Mouse (Mus musculus): ENCODE data around the gene Mettl23. TPM values are rescaled to one million over a fixed set of nuclear protein-coding genes. Genes with fewer than 3 reads are reported as not detected.

Mettl23 gene
- polyA plus RNA-seq, 1 experiment from 2014 or later: 63.8 TPM

- Histone ChIP-seq H3K4me1 (peaks cover 41% of the 10 kb centered on the region), H3K9ac (peak overlapping the region; percentile 71), H3K4me3 (peak overlapping the region; percentile 99), H3K4me2 (peak overlapping the region; percentile 86), H3K9me3 (no peaks in the 10 kb centered on the region), H3K27ac (replicated peaks) (no peak overlapping the region), H3K27me3 (replicated peaks) (no peaks in the 10 kb centered on the region), H3K36me3 (peaks cover 54% of the 10 kb centered on the region)
- ATAC-seq (ENCODE audit: extremely low read depth, insufficient number of reproducible peaks, low FRiP score, low TSS enrichment): no peak
- 55% methylated on average over 4 of the region's 4 CpGs for WGBS
Measured at GRCm38 (mm10) chr11:116850085-116850484, 7.0 kb downstream of the Mettl23 start.

GRCm38 (mm10) chr11:116850833-116851477 is 7.9 kb downstream of the Mettl23 start:
- Histone ChIP-seq H3K4me1 (peaks cover 46% of the 10 kb centered on the region), H3K4me3 (peak overlapping the region; percentile 99), H3K36me3 (peaks cover 58% of the 10 kb centered on the region), H3K9ac (peak overlapping the region; percentile 99), H3K4me2 (peak overlapping the region; percentile 86), H3K27me3 (replicated peaks) (no peaks in the 10 kb centered on the region), H3K9me3 (no peaks in the 10 kb centered on the region), H3K27ac (replicated peaks) (peak overlapping the region; percentile 100)
- no peak for ATAC-seq (ENCODE audit: extremely low read depth, insufficient number of reproducible peaks, low FRiP score, low TSS enrichment)
- WGBS: 29% methylated on average over 6 of the region's 6 CpGs

- H3K27ac ChIP-seq (replicated peaks): peak overlapping the region; percentile 100
- H3K9ac ChIP-seq: peak overlapping the region; percentile 99
- no peaks in the 10 kb centered on the region for H3K9me3 ChIP-seq
- WGBS: under 1% methylated on average over 29 of the region's 29 CpGs
- ATAC-seq (ENCODE audit: extremely low read depth, insufficient number of reproducible peaks, low FRiP score, low TSS enrichment): no peak
- no peaks in the 10 kb centered on the region for H3K27me3 ChIP-seq (replicated peaks)
- peak overlapping the region; percentile 99 for H3K4me3 ChIP-seq
- H3K4me1 ChIP-seq: peaks cover 43% of the 10 kb centered on the region
- peaks cover 57% of the 10 kb centered on the region for H3K36me3 ChIP-seq
- H3K4me2 ChIP-seq: peak overlapping the region; percentile 86
Measured at GRCm38 (mm10) chr11:116851576-116852290, 8.7 kb downstream of the Mettl23 start.

DNA sequence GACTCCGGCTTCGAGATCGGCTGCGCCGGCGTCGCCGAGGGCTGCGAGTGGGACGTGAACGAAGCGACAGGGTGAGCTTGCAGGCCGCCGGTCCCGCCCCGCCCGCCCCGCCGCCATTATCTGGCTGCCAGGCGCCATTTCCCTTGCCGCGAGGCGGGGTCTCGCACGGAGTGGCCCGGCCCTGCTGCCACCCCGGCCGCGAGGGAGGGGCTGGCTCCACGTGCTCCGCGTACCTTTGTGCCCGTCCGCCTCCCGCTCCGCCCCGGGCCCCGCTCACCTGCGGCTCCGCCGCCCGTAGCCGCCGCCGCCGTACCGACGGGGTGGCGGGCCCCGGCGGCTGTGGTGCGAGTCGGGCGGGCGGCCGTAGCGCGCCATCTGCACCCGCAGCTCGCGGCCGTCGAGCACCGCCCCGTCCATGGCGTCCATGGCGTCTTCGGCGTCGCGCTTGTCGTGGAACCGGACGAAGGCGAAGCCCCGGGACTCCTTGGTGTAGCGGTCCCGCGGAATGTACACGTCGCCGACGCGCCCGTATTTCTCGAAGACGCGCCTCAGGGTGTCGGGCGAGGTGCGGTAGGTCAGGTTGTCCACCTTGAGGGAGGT is 9.3 kb downstream of the Mettl23 start, which contains the start of gene Mfsd11:
TSS of gene Mfsd11 (plus strand) at position 150 of the 600 bp plus-strand sequence.
- peak; percentile 71 for ATAC-seq (ENCODE audit: extremely low read depth, insufficient number of reproducible peaks, low FRiP score, low TSS enrichment)
- peak within 1 kb of the TSS; percentile 100 for H3K27ac ChIP-seq (replicated peaks)
- H3K27me3 ChIP-seq (replicated peaks): no peaks in the 10 kb centered on the region
- H3K36me3 ChIP-seq: peaks cover 52% of the 10 kb centered on the region
- no peaks in the 10 kb centered on the region for H3K9me3 ChIP-seq
- H3K4me1 ChIP-seq: peaks cover 49% of the 10 kb centered on the region
- H3K4me2 ChIP-seq: peak within 1 kb of the TSS; percentile 86
- under 1% methylated on average over 89 of the region's 91 CpGs for WGBS
- H3K4me3 ChIP-seq: peak within 1 kb of the TSS; percentile 99
- peak within 1 kb of the TSS; percentile 99 for H3K9ac ChIP-seq

- H3K9ac ChIP-seq: peak within 1 kb of the TSS; percentile 99
- peak within 1 kb of the TSS; percentile 99 for H3K4me3 ChIP-seq
- ATAC-seq (ENCODE audit: extremely low read depth, insufficient number of reproducible peaks, low FRiP score, low TSS enrichment): peak; percentile 85
- H3K4me1 ChIP-seq: peaks cover 52% of the 10 kb centered on the region
- peak within 1 kb of the TSS; percentile 100 for H3K27ac ChIP-seq (replicated peaks)
- peak within 1 kb of the TSS; percentile 86 for H3K4me2 ChIP-seq
- under 1% methylated on average over 73 of the region's 74 CpGs for WGBS
- no peaks in the 10 kb centered on the region for H3K9me3 ChIP-seq
- no peaks in the 10 kb centered on the region for H3K27me3 ChIP-seq (replicated peaks)
- H3K36me3 ChIP-seq: peaks cover 49% of the 10 kb centered on the region
Measured at GRCm38 (mm10) chr11:116852891-116853511, 9.9 kb downstream of the Mettl23 start, which contains the start of gene Srsf2. Gene Srsf2, minus strand, starts transcription at chr11:116853094.

DNA sequence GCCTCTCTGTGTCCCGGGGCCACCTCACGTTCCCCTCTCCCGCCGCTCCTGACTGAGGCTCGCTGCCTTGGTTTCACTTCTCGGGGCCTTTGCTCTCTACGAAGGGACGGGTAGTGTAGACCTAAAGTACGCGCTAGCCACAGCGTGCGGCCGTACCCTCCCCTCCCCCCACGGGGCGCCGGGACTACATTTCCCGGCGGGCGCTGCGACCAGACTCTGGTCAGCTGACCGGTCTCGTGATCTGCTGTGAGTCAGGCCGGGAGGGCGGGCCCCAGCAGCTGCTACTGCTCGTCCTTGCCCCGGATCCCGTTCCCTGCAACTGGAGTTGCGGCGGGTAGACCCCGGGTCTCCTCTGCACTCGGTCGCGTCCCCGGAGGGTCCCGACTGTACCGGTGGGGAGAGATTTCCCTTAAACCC is 10.4 kb downstream of the Mettl23 start:
- Histone ChIP-seq H3K4me3 (peak overlapping the region; percentile 99), H3K4me2 (peak overlapping the region; percentile 86), H3K4me1 (peaks cover 50% of the 10 kb centered on the region), H3K9ac (peak overlapping the region; percentile 99), H3K27me3 (replicated peaks) (no peaks in the 10 kb centered on the region), H3K27ac (replicated peaks) (peak overlapping the region; percentile 100), H3K36me3 (peaks cover 47% of the 10 kb centered on the region), H3K9me3 (no peaks in the 10 kb centered on the region)
- under 1% methylated on average over 36 of the region's 36 CpGs for WGBS
- ATAC-seq (ENCODE audit: extremely low read depth, insufficient number of reproducible peaks, low FRiP score, low TSS enrichment): peak; percentile 84

- 31% methylated on average over 10 of the region's 10 CpGs for WGBS
- no peaks in the 10 kb centered on the region for H3K9me3 ChIP-seq
- H3K4me2 ChIP-seq: peak overlapping the region; percentile 86
- H3K36me3 ChIP-seq: peaks cover 47% of the 10 kb centered on the region
- peak overlapping the region; percentile 99 for H3K9ac ChIP-seq
- H3K27me3 ChIP-seq (replicated peaks): no peaks in the 10 kb centered on the region
- H3K27ac ChIP-seq (replicated peaks): peak overlapping the region; percentile 100
- ATAC-seq (ENCODE audit: extremely low read depth, insufficient number of reproducible peaks, low FRiP score, low TSS enrichment): no peak
- peaks cover 47% of the 10 kb centered on the region for H3K4me1 ChIP-seq
- H3K4me3 ChIP-seq: peak overlapping the region; percentile 99
Measured at GRCm38 (mm10) chr11:116854279-116854678, 11.2 kb downstream of the Mettl23 start.

GRCm38 (mm10) chr11:116857183-116857850 is 14.2 kb downstream of the Mettl23 start:
- Histone ChIP-seq H3K27me3 (replicated peaks) (no peaks in the 10 kb centered on the region), H3K9me3 (no peaks in the 10 kb centered on the region), H3K4me3 (no peak overlapping the region), H3K4me1 (peaks cover 28% of the 10 kb centered on the region), H3K36me3 (peaks cover 51% of the 10 kb centered on the region), H3K27ac (replicated peaks) (peak overlapping the region; percentile 30), H3K4me2 (no peak overlapping the region), H3K9ac (0 out of 2 replicates have a peak overlapping the region, but pooled peaks have one; percentile 1)
- no peak for ATAC-seq (ENCODE audit: extremely low read depth, insufficient number of reproducible peaks, low FRiP score, low TSS enrichment)
- 32% methylated on average over 12 of the region's 12 CpGs for WGBS

- H3K36me3 ChIP-seq: peaks cover 89% of the 10 kb centered on the region
- no peak overlapping the region for H3K4me2 ChIP-seq
- no peak overlapping the region for H3K4me3 ChIP-seq
- peak overlapping the region; percentile 30 for H3K9ac ChIP-seq
- H3K9me3 ChIP-seq: no peaks in the 10 kb centered on the region
- 26% methylated on average over 10 of the region's 10 CpGs for WGBS
- no peaks in the 10 kb centered on the region for H3K27me3 ChIP-seq (replicated peaks)
- no peak for ATAC-seq (ENCODE audit: extremely low read depth, insufficient number of reproducible peaks, low FRiP score, low TSS enrichment)
- H3K27ac ChIP-seq (replicated peaks): peak overlapping the region; percentile 80
- peaks cover 24% of the 10 kb centered on the region for H3K4me1 ChIP-seq
Measured at GRCm38 (mm10) chr11:116864444-116864843, 21.4 kb downstream of the Mettl23 start.

- Histone ChIP-seq H3K27me3 (replicated peaks) (no peaks in the 10 kb centered on the region), H3K9ac (no peak overlapping the region), H3K36me3 (peaks cover 85% of the 10 kb centered on the region), H3K4me3 (no peak overlapping the region), H3K4me1 (peaks cover 26% of the 10 kb centered on the region), H3K4me2 (no peak overlapping the region), H3K9me3 (no peaks in the 10 kb centered on the region), H3K27ac (replicated peaks) (no peak overlapping the region)
- WGBS: 74% methylated on average over 12 of the region's 12 CpGs
- ATAC-seq (ENCODE audit: extremely low read depth, insufficient number of reproducible peaks, low FRiP score, low TSS enrichment): no peak
Measured at GRCm38 (mm10) chr11:116865945-116866585, 23.0 kb downstream of the Mettl23 start.
